Mouse (Mus musculus) heart, postnatal 0 days (tissue): ENCODE measurements at regions not wholly inside any gene's neighbourhood (a gene's known extent, or its start where the extent isn't known, plus 50 kb on each side); places are given as distances from the start of the nearest gene placed in this dataset.

ENCODE experiments used
- CTCF ChIP-seq: IDR thresholded peaks from 2 replicates; pipeline ENCODE4 v1.5.1; 2016; ENCODE audit warnings: antibody characterized with exemption, control low read depth, low read depth
- EP300 ChIP-seq: IDR thresholded peaks from 2 replicates; pipeline ENCODE4 v1.6.1; 2016; ENCODE audit warnings: antibody characterized with exemption, low read depth

DNA sequence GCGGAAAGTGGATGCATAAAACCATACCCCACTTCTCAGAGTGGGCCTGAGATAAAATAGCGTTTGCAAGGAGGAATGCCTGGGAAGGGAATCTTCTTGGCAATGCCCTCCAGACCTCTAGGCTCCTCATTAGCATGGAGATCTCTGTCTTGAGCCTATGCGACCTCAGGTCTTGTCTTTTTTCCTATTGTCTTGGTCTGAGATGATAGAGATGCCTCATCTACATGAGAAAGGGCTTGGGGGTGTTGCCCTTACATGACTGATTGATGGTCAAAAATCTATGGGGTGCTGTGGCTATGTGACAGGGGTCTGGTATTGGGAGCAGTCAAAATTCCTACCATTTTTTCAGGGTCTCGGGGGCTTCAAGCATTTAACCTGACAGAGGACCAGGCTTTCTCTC, 67.5 kb upstream of the Ins2 start:
- TF ChIP-seq CTCF (no peak), EP300 (no peak)
